Mouse (Mus musculus): ENCODE results near the gene Samd5.
A peak's percentile ranks its signal among the peaks of the same experiment; 100 is the strongest.

Samd5 gene

GRCm38 (mm10) chr10:9674561-9675521 lies at the start of gene Samd5:
Gene Samd5, minus strand, starts transcription at chr10:9675208.
- peak; percentile 25 for DNase-seq (ENCODE audit: low spot score)

- DNase-seq (ENCODE audit: low spot score) = no peak
Observed at GRCm38 (mm10) chr10:9722519-9723303, 47.7 kb upstream of the Samd5 start.

DNA sequence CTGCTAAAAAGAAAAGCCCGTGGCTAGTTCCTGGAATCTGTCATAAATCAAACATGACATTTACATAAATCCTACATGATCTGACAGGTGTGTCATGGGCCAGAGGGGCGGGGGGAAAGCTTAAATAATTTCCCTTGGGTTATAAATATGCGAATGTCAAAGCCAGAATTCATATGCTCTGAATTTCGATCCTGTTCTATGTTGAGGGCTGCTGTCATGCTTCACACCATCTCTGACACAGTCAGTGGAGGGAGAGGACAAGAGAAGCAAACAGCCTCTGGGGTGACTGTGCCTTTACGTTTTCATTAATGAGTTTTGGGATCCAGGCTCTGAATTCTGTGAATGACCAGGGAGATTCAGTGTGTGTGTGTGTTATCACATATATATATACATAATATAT lies 45.0 kb upstream of the Samd5 start:
- DNase-seq (ENCODE audit: low spot score) = no peak

- no peak for DNase-seq (ENCODE audit: low spot score)
Observed at GRCm38 (mm10) chr10:9718086-9718485, 43.1 kb upstream of the Samd5 start.

DNA sequence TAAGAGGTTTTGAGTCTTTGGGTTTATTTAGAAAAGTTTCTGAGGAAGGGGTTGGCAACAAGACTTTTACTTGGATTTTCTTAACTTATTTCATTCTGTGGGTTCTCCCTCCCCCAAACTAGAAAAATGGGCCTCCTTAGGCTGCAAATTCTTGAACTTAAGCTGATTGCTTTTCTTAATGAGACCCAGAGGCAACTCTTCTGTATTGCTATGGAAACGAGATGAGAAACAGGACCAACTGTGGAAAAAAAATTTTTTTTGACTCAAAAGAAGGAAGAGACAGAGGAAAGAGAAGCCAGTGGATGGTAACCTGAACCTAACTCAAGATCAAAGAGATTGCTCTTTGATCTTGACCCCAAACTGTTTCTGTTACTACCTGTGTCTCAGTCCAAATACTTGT lies 29.9 kb upstream of the Samd5 start:
- no peak for DNase-seq (ENCODE audit: low spot score)

DNA sequence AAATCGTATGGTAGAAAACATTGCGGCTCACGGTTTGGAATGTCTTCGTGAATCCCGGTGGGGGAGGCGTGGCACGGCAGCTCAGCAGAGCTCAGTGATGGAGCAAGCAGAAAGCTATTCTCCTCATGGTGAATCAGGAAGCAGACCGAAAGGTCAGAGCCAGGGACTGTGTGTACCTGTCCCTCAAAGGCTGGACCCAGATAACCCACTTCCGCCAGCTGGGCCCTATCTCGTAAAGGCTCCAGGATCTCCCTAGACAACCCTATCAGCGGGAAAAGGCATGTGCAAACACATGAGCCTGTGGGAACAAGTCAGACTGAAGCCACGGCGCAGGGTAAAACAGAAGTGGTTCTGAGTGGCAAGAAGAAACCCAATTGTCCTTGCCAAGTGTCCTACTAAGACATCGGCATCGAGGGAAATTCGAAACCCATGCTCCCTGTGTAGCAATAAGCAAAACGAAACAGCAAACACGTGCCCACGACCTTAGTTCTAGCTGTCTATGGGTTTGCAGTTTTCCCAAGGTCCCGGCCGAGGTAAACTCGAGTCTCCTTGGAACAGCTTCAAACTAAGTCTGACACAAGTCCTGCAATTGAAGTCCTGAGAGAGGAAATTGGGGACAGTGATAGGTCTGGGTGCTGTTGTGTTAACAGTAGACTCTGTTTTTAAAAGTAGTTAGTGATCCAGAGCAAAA lies 24.2 kb upstream of the Samd5 start:
- no peak for DNase-seq (ENCODE audit: low spot score)

DNA sequence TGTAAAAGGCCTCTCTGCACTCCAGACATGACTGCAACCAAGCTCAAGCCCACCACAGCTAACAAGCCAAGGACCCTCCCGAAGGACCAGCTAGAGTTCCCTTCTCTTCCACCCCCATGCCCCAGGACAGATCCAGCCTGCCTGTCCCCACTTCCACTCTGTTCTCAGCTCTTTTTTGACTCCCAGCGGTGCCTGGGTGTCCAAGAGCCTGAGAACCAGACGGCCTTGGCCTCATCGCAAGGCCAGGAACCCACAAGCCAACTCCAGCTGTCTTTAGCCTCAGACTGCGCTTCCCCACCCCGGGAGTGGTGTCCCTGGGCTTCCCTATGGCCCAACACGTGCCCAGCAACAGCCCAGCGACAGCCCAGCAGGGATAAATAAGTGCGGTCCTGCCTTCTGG lies 23.1 kb upstream of the Samd5 start:
- DNase-seq (ENCODE audit: low spot score) = peak; percentile 30

DNA sequence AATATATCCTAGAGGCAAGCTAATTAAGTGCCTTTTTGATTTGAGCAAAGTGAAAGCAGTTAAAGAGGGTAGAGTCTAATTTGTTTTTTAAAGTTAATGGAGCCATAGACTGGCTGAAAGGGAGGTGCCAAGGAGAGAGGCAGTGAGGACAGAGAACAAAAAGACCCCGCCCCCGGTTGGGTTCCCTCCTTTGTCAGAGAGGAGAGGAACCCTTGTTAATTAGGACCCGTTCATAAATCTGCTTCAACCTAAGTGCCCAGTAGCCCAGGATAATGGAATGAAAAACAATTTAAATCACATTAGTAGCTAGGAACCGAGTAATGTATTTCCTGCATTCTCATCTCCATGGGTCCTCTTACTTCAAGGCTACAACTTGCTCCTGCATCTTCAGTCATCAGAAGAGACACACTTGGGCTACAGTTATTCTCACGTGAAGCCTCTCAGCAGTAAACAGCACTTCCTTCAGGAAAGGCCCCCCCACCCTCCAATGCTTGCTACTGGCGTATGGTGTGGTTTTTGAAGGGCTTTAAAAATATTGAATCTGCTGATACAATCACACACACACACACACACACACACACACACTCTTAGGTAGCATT lies 21.6 kb upstream of the Samd5 start:
- no peak for DNase-seq (ENCODE audit: low spot score)

GRCm38 (mm10) chr10:9693990-9694699 lies 19.1 kb upstream of the Samd5 start:
- no peak for DNase-seq (ENCODE audit: low spot score)

DNA sequence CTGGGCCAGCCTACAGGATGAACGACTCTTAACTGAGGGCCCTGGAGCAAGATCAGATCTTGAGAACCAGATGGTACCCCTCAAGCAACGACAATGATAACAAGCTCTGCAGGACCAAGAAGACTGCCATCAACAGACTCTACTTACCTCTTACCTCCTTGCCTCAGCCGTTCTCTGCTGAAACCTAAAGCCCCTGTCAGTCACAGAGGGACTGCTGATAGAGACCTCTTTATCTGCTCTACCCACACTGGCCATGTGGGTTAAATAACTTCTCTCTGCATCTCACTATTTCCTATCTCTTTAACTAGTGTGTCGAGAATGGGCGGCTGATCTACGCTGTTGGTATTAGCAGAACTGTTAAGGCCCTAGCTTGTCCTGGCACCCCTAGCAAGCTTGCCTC lies 5.9 kb upstream of the Samd5 start:
- no peak for DNase-seq (ENCODE audit: low spot score)

GRCm38 (mm10) chr10:9679911-9680310 lies 4.9 kb upstream of the Samd5 start:
- DNase-seq (ENCODE audit: low spot score) = no peak

DNA sequence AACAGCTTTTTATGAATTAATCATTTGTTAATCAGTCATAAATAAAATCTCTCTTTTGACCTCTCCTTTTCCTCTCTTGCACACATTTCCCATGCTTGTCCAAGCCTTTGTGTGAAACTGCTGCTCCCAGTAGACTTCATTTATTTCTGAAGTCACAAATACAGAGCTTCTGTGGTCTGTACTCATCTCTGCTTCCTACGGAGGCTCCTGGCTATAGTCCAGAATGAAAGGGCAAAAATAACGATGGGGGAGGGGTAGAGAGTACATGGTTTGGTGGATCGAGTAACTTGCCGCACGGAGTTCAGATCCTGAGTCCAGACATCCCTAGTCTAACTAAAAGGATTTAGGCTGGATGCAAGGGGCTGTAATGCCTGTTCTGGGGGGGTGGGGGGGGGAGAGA lies 3.1 kb upstream of the Samd5 start:
- no peak for DNase-seq (ENCODE audit: low spot score)

DNA sequence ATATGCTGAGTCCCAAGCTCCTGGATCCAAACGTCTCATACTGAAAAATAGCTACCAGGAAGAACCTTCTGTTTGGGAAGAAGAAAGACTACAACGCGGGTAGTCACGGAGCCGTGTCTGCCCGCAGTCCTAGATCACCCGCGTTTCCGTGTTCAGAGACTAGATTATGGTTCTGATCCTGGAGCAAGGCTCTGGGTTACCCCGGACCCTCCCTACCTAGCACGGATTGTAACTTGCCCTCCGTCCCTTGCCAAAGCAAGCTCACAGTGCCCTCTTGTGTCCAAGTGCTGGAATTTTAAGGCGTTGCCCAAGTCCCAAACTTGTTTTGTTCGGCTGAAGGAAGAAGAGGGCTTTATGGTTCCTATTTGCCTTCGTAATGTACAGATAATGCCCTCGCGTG lies 1.9 kb upstream of the Samd5 start:
- DNase-seq (ENCODE audit: low spot score) = peak; percentile 57

DNA sequence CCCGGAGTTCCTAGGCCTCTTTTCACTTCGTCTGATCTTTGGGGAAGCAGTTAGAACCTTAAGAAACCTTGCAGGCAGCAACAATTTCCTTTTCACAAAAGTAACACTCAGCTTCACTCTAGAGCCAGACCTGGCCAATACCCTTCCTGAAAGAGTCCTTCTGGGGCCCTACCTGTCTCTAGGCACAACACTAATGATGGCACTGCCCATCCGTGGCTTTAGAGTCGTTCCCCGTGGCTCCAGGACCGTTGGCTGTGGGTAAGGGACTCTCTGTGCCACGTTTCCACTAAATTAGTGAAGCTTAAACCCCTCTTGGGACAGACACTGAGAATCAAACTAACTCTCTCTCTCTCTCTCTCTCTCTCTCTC lies 1.4 kb upstream of the Samd5 start:
- DNase-seq (ENCODE audit: low spot score) = no peak

DNA sequence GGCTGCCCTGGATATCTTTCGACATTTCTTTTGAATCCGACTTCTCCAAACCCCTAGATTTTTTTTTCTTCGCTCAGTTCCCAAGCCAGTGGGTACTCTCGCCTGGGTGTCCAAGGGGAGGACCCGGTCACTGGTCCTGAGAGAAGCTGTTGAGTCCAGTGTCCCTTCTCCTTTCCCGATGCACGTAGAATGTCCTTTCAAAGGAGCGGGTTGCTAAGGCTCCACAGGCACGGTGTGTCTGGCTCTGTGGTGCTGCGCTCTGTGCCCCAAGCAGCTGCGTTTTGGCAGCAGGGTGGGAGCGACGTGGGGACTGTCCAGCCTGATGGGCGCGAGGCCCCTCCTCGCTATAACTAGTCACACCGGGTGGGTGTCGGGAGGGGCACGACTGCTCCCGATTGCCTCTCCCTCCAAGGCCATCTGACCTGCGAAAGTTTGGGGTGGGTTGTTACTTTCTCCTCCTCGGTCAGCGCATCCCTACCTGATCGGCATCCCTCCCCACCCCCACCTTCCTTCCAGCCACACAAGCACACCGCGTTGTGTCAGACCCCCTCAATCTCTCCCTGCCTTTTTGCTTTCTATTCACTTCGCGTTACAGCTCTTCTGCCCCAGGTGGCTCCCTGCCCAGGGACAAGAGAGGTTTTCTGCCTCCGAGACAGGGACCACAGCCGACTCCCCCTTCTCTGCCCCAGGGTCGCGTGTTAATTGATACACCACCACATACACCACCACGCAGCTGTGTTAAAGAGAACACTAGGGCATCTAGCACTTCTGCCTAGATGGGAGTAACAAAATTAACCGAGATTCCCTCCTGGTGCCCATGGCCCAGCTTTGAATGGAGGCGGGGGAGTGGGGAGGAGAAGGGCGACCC lies 776 bp upstream of the Samd5 start:
- no peak for DNase-seq (ENCODE audit: low spot score)

GRCm38 (mm10) chr10:9673276-9673675 lies 1.7 kb downstream of the Samd5 start:
- no peak for DNase-seq (ENCODE audit: low spot score)

DNA sequence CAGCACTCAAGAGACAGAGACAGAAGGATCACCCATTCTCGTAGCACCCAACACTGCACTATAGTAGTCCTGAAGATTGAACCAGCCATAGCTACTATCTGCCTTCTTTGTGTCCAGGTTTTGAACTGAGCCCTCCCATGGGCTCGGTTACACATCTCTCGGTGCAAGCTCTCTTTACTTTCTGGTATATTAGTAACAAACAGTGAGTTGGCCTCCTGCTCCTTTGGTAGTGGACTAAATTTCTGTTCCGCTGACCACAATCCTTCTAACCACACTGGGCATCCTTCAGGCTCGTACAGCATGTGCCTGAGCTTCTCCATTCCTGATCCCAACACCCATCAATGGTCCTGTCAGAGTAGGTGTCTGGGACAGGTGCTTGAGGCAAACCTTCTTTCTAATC lies 2.3 kb downstream of the Samd5 start:
- no peak for DNase-seq (ENCODE audit: low spot score)

GRCm38 (mm10) chr10:9670351-9670750 lies 4.7 kb downstream of the Samd5 start:
- DNase-seq (ENCODE audit: low spot score) = no peak

DNA sequence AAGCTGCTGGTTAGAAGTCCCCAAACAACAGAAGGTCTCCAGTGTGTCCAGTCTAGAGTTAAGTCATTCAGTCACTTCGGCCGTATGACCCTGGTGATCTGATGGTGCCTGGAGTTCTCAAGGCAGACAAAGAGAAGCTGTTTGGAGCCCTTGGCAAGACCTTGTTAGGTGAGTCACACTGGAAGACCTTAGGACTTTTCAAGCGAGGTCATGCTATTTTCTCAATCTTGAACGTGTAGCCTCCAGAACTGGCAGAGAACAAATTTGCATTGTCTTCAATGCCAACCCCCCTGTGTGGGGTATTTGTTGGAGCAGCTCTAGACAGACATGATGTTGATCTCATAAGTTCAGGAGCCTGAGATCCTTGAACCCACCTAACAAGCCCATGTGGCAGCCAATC lies 6.2 kb downstream of the Samd5 start:
- DNase-seq (ENCODE audit: low spot score) = no peak

DNA sequence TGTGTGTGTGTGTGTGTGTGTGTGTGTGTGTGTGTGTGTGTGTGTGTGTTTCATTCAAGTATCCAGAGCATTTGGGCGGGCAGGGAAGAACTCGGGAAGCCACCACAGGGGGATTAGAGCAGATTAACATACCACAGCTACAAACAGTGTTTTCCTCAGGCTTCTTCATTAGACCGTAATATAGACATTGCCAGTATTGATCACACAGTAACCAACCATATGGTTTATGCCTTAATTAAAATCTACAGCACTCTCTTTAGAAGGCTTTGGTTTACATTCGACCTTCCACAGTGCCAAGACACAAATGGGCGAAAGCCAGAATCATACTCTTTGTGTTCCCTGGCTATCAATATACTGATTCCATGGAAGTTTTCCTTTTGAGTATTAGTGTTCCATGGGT lies 22.1 kb downstream of the Samd5 start:
- DNase-seq (ENCODE audit: low spot score) = no peak
